Mouse (Mus musculus) liver, embryonic 14 days (tissue): ENCODE results near the gene Sptssb. TPM values are rescaled to one million over a fixed set of nuclear protein-coding genes. Genes with fewer than 3 reads are reported as not detected.

Source experiments
- polyA plus RNA-seq: library from polyadenylated mRNA; depleted of rRNA; stranded (reverse); fragments of >200 nt; gene quantifications from 2 replicates; pipeline ENCODE4 v1.2.3, GENCODE M21; 2012; rRNA removed

Gene Sptssb
- polyA plus RNA-seq = 0.26 and 0.30 TPM in 2 replicates

DNA sequence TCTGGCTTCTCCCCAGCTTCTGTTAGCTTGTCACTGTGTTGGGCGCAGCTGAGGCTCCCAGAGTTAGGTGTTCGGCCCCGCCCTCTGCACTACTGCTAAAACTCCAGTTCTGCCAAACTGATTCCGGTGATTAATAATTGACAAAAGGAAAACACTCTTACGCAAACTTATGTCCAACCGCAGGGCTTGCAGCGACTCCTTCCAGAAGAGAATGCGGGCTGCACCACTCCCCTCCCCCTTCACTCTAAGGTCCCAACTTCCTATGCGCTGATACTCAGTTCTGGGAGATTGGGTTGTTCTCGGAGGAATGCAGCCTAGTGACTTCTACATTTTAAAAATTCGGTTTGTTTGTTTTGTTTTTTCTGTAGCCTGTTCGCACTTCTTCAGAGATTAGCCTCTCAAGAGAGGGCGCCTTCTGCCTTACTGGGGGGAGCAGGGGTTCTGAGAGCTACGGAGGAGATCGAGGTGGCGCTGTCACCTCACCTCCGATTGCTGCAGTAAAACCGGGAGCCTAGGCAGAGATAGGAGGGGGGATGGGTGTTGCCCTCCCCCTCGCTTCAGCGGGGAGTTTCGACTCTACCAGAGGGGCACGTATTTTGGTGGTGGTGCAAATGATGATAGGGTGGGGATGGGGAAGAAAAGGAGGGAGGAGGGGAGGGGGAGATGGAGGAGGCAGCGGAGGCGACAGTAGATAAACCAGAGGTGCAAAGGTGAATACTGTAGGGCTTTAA, at the start of gene Sptssb:
Gene Sptssb (minus strand): TSS at position 83 of the 731 bp plus-strand sequence.

Other genes starting within 250 kb of the Sptssb start
- 24.4 and 25.3 TPM in 2 replicates for gene Nmd3, start 138.0 kb downstream of the Sptssb start, polyA plus RNA-seq
- not detected in 2 replicates for gene Otol1, start 147.7 kb upstream of the Sptssb start, polyA plus RNA-seq